In the genomic region with DNA sequence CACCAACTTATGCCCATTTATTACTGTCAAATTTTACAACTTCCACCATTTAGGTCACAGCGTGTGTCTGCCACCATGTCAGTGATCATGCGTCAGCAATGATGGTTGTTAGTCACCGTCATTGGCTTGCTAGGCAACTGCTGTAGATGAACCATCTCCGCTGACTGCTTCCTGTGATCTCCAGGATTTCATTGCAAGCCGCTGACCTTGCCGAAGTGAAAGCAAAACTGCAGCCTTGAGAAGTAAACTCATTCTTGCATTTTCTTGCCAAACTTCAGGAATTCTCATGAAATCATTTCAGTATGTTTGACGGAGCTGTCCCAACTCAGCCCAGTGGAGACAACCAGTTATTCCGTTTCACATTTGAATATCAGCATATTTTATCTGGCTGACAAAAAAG, we compare ENCODE assay signal across 11 mouse cellular contexts.
DNase-seq lines count a peak whose midpoint lies in the region; ATAC-seq lines count a peak whose summit lies in the region.
"Had no signal": no experiment of that assay in that cellular context is flagged by ENCODE, and none has a peak within 500 bp of the region (broad histone marks: within the 10 kb centered on the region; RNA-seq: fewer than 3 reads in every experiment).

No protein-coding gene starts in this region.

- WGBS in heart, embryonic 11.5 days (ENCODE audit: insufficient replicate concordance), result 87% methylated on average over 8 of the region's 8 CpGs
- 92% methylated on average over 8 of the region's 8 CpGs for WGBS in forebrain, embryonic 13.5 days
- WGBS in midbrain, embryonic 16.5 days, result 92% methylated on average over 8 of the region's 8 CpGs

- H3K36me3 ChIP-seq in heart, embryonic 11.5 days (ENCODE audit: control insufficient read depth, insufficient read depth, low read length), result no peaks in the 10 kb centered on the region
- H3K36me3 ChIP-seq in forebrain, embryonic 13.5 days (ENCODE audit: poor library complexity, severe bottlenecking), result no peaks in the 10 kb centered on the region
- no peaks in the 10 kb centered on the region for H3K36me3 ChIP-seq in midbrain, embryonic 16.5 days (ENCODE audit: control insufficient read depth, insufficient read depth, low read length)
- H3K36me3 ChIP-seq: hindbrain, embryonic 13.5 days had no signal

- no peak overlapping the region for H3K27ac ChIP-seq in heart, embryonic 11.5 days (ENCODE audit: low read depth, low read length)
- peak overlapping the region; percentile 71 for H3K27ac ChIP-seq in brown adipose tissue, adult 24 weeks (replicated peaks; ENCODE audit: low read depth, low read length)
- H3K27ac ChIP-seq in forebrain, embryonic 13.5 days, result no peak overlapping the region
- H3K27ac ChIP-seq in midbrain, embryonic 16.5 days (ENCODE audit: low read length), result no peak overlapping the region
- H3K27ac ChIP-seq: hindbrain, embryonic 13.5 days had no signal

- H3K4me1 ChIP-seq in heart, embryonic 11.5 days (ENCODE audit: control insufficient read depth, insufficient read depth, low read length), result no peaks in the 10 kb centered on the region
- H3K4me1 ChIP-seq in brown adipose tissue, adult 24 weeks (ENCODE audit: control insufficient read depth, insufficient read depth, insufficient read length, low read length), result peaks cover 13% of the 10 kb centered on the region; the same call in 1 of the 2 replicates
- H3K4me1 ChIP-seq in forebrain, embryonic 13.5 days, result no peaks in the 10 kb centered on the region
- H3K4me1 ChIP-seq in midbrain, embryonic 16.5 days (ENCODE audit: control insufficient read depth, insufficient read depth, low read length), result peaks cover 3% of the 10 kb centered on the region; the same call in 1 of the 2 replicates
- H3K4me1 ChIP-seq: hindbrain, embryonic 13.5 days had no signal

- peak; percentile 5 to 6 for DNase-seq in heart, adult 18-20 months
- peak; percentile 4 for DNase-seq in 416B (ENCODE audit: low read depth)
- DNase-seq in kidney, postnatal 36 days, result peak; percentile 43 to 46
- DNase-seq in natural killer cell, adult 2 months (ENCODE audit: low spot score in 2 of 2), result no peak
- DNase-seq: liver; retina, postnatal 1 day had no signal

- no peak overlapping the region for H3K4me3 ChIP-seq in heart, embryonic 11.5 days (ENCODE audit: low read depth, low read length)
- peak overlapping the region; percentile 46 for H3K4me3 ChIP-seq in brown adipose tissue, adult 24 weeks (ENCODE audit: insufficient read depth, low read depth, low read length)
- no peak overlapping the region for H3K4me3 ChIP-seq in forebrain, embryonic 13.5 days
- H3K4me3 ChIP-seq in midbrain, embryonic 16.5 days (ENCODE audit: low read depth, low read length), result no peak overlapping the region
- H3K4me3 ChIP-seq: hindbrain, embryonic 13.5 days had no signal

- no peak overlapping the region for H3K9ac ChIP-seq in heart, embryonic 11.5 days (ENCODE audit: low read depth, low read length)
- H3K9ac ChIP-seq in forebrain, embryonic 13.5 days, result no peak overlapping the region
- H3K9ac ChIP-seq in midbrain, embryonic 16.5 days (ENCODE audit: low read depth, low read length), result no peak overlapping the region
- H3K9ac ChIP-seq: hindbrain, embryonic 13.5 days had no signal

- no peak for ATAC-seq in heart, embryonic 11.5 days (replicated peaks; ENCODE audit: insufficient number of reproducible peaks, low FRiP score, low TSS enrichment)
- ATAC-seq in forebrain, embryonic 13.5 days, result no peak
- ATAC-seq in midbrain, embryonic 16.5 days, result no peak

- H3K9me3 ChIP-seq in heart, embryonic 11.5 days (replicated peaks; ENCODE audit: control insufficient read depth, low read length), result no peaks in the 10 kb centered on the region
- no peaks in the 10 kb centered on the region for H3K9me3 ChIP-seq in forebrain, embryonic 13.5 days (replicated peaks)
- no peaks in the 10 kb centered on the region for H3K9me3 ChIP-seq in midbrain, embryonic 16.5 days (replicated peaks; ENCODE audit: control insufficient read depth, low read length, poor library complexity, severe bottlenecking)
- H3K9me3 ChIP-seq: hindbrain, embryonic 13.5 days had no signal

- no peaks in the 10 kb centered on the region for H3K27me3 ChIP-seq in heart, embryonic 11.5 days (ENCODE audit: control insufficient read depth, insufficient read depth, low read length)
- no peaks in the 10 kb centered on the region for H3K27me3 ChIP-seq in forebrain, embryonic 13.5 days
- H3K27me3 ChIP-seq in midbrain, embryonic 16.5 days (ENCODE audit: control insufficient read depth, insufficient read depth, low read depth, low read length), result no peaks in the 10 kb centered on the region
- H3K27me3 ChIP-seq: hindbrain, embryonic 13.5 days had no signal

- H3K4me2 ChIP-seq in heart, embryonic 11.5 days, result no peak overlapping the region
- no peak overlapping the region for H3K4me2 ChIP-seq in forebrain, embryonic 13.5 days
- H3K4me2 ChIP-seq in midbrain, embryonic 16.5 days (ENCODE audit: low read length), result no peak overlapping the region
- H3K4me2 ChIP-seq: hindbrain, embryonic 13.5 days had no signal

Comparison
In these comparisons a context has a peak if more than half of its experiments do, and no peak if none do; other contexts are left out.
1. DNase-seq: peak in heart, adult 18-20 months (2 of 2), 416B (single experiment) and kidney, postnatal 36 days (2 of 2); none in natural killer cell, adult 2 months (0 of 2).